Mouse (Mus musculus) cortical plate, adult 2 months (tissue): ENCODE measurements around the gene Pfdn2. TPM values are rescaled to one million over a fixed set of nuclear protein-coding genes. Genes with fewer than 3 reads are reported as not detected.

ENCODE experiments used
- H3K27ac ChIP-seq: fragments of 200-500 bp; 2 replicates; pipeline ENCODE4 v1.5.1; 2012; ENCODE audit warnings: low read length, control low read depth, inconsistent platforms; ENCODE audit not compliant: insufficient read depth
- H3K4me1 ChIP-seq: fragments of 200-500 bp; 2 replicates; pipeline ENCODE4 v1.6.1; 2011; ENCODE audit warnings: low read length; ENCODE audit not compliant: control insufficient read depth, insufficient read depth
- H3K4me3 ChIP-seq: fragments of 200-500 bp; 2 replicates; pipeline ENCODE4 v1.5.1; 2011; ENCODE audit warnings: mild to moderate bottlenecking, low read length, control low read depth; ENCODE audit not compliant: insufficient read depth
- CTCF ChIP-seq: fragments of 200-500 bp; IDR thresholded peaks from 2 replicates; pipeline ENCODE4 v1.5.1; 2011; ENCODE audit warnings: mild to moderate bottlenecking, control low read depth, low read length; ENCODE audit not compliant: insufficient read depth; ENCODE audit errors: extremely low read depth
- POLR2A ChIP-seq: fragments of 200-500 bp; IDR thresholded peaks from 2 replicates; pipeline ENCODE4 v1.6.1; 2011; ENCODE audit warnings: mild to moderate bottlenecking, low read length, control low read depth; ENCODE audit not compliant: insufficient read depth; ENCODE audit errors: extremely low read depth
- polyA plus RNA-seq: library from polyadenylated mRNA; depleted of rRNA; stranded (reverse); fragments of >200 nt; gene quantifications from 2 replicates; pipeline ENCODE4 v1.2.3, GENCODE M21; 2012

The Pfdn2 gene
- polyA plus RNA-seq, 1 experiment: 141 TPM

GRCm38 (mm10) chr1:171349210-171349609 is 3.7 kb downstream of the Pfdn2 start:
- Histone ChIP-seq H3K4me3 (no peak overlapping the region), H3K27ac (no peak overlapping the region), H3K4me1 (peaks cover 5% of the 10 kb centered on the region)
- TF ChIP-seq POLR2A (no peak), CTCF (no peak)

DNA sequence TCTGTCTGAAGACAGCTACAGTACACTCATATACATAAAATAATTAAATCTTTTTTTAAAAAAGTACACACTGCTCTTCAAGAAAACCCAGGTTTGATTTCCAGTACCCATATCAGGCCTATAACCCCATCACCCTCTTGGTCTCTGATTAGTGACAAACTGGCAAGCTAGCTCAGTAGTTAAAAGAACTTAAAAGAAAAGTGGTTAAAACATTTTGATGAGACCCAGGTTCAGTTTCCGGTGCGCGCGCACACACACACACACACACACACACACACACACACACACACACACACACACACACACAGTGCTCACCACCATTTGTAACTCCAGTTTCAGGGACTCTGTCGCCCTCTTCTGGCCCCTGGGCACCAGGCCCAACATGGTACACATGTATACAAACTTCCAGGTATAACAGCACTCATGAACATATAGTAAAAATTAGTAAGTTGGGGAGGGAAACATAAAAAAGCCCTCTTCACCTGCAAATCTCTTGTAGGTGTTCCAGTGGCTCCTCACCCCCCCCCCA is 10.4 kb downstream of the Pfdn2 start:
- Histone ChIP-seq H3K4me3 (no peak overlapping the region), H3K4me1 (no peaks in the 10 kb centered on the region), H3K27ac (no peak overlapping the region)
- TF ChIP-seq CTCF: peak; percentile 40
- TF ChIP-seq POLR2A: no peak

- H3K4me3 ChIP-seq: no peak overlapping the region
- H3K27ac ChIP-seq: no peak overlapping the region
- H3K4me1 ChIP-seq: 0 out of 2 replicates have a peak, but pooled peaks cover 1% of the 10 kb centered on the region
- TF ChIP-seq CTCF: no peak
- TF ChIP-seq POLR2A: no peak
These were observed 11.3 kb downstream of the Pfdn2 start for GRCm38 (mm10) chr1:171356814-171357213.

- TF ChIP-seq POLR2A: no peak
- TF ChIP-seq CTCF: peak; percentile 49
- H3K4me3 ChIP-seq: no peak overlapping the region
- H3K27ac ChIP-seq: 0 out of 2 replicates have a peak overlapping the region, but pooled peaks have one; percentile 60
- H3K4me1 ChIP-seq: 0 out of 2 replicates have a peak, but pooled peaks cover 1% of the 10 kb centered on the region
These were observed 13.0 kb downstream of the Pfdn2 start for GRCm38 (mm10) chr1:171358421-171358820.

DNA sequence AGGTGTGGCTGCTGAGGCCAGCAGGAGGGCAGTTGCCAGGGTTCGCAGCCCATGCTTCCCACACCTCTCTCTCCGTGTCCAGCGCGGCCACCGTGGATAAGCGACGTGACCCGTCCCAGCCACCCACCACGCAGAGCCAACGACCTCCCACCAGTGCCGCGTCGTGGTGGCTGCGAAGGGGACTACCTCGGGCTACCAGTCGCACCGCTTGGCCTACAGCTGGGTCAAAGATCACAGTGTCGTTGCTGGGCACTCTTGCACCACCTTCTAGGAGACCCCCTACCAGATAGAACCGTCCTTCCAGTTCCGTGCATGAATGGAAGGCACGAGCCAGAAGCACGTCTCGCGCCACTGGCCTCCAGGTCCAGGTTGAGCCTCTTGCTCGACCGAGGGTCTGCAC is 14.8 kb downstream of the Pfdn2 start:
- 0 out of 2 replicates have a peak, but pooled peaks cover 1% of the 10 kb centered on the region for H3K4me1 ChIP-seq
- H3K4me3 ChIP-seq: peak overlapping the region; percentile 61
- H3K27ac ChIP-seq: peak overlapping the region; percentile 53
- TF ChIP-seq POLR2A (0 out of 2 replicates have a peak, but pooled peaks have one; percentile 7), CTCF (no peak)

DNA sequence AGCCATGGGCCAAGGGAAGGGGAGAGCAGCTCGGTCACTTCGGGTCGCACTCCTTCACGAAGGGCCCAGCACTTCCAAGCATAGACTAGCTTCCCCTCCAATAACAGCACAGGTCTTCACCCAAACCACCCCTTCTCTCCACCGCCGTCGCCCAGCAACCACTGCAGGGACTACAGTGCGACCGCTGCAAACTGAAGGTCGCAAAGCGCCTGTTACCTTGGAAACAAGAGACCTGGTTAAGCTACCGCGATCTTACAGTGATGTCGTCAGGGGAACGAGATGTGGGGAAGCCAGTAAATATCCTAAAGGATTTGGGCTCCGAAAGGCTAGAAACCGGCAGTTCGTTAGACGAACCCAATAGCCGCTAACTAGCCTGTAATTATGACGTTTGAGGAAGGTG is 15.2 kb downstream of the Pfdn2 start, which contains the start of gene Klhdc9:
Klhdc9 (minus strand) TSS at position 143 of the 400 bp plus-strand sequence.
- Histone ChIP-seq H3K4me1 (0 out of 2 replicates have a peak, but pooled peaks cover 1% of the 10 kb centered on the region), H3K4me3 (peak within 1 kb of the TSS; percentile 61), H3K27ac (peak within 1 kb of the TSS; percentile 80)
- TF ChIP-seq POLR2A: peak; percentile 82
- no peak for TF ChIP-seq CTCF

DNA sequence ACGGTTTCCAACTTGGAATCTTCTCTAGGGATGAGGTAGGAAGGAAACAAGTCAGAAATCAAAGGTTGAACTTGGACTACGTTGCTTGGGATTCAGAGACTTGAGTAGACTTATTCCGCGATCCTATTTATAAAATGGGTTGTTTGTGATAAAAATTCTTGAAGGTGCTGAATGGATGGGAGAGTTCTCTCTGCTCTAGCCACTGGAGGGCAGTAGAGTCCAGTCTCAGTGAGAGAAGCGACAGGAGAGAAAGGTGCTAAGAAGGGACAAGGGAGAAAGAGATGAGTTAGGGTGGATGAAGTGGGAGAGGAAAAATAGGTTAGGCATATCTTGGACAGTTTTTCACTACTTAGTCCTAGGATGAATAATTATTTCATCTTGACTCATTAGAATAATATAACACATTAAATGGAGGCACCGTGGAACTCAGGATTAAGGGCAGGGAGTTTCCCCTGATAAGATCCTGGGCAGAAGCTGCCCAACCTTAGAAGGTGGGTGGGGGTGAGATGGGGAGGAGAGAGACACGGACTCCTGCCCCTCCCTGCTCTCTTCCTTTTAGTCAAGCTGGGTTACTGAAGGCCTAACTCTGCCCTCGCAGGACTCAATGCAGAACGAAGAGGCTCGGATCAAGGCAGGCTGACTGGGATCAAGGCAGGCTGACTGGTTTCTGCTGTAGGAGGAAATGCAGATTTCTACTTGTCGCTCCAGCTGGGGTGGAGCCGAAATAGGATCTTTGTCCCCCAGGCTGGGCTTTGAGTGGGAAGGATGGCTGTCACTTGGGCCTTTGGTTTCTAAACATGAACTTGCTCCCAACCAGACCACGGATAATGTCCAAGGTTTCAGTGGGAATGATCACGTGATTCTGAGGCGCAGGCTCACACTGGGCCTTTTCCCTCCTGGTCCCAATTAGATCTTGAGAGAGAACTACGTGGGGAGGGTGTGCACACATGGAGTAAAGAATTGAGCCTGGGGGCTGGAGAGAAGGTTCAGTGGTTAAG is 15.9 kb downstream of the Pfdn2 start:
- Histone ChIP-seq H3K4me1 (0 out of 2 replicates have a peak, but pooled peaks cover 1% of the 10 kb centered on the region), H3K27ac (peak overlapping the region; percentile 80), H3K4me3 (peak overlapping the region; percentile 61)
- TF ChIP-seq POLR2A (no peak), CTCF (peak; percentile 91)

DNA sequence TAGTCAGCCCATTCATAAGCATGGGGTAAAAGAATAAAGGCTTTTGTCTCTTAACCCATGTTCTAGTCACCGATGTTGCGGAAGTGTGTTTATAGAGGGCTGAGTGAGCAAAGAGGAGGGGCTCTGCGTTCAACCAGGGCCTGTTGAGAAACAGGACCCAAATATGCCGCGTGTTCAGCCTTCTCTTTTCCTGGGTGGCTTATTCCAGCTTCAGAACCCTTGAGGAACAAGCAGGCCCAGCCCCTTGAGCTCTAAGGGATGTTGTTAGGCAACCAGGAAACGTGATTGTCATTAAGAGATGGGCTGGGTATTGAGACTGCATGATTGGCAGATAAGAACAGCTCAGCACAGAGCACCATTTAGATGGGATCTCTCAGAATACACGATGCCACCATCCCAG is 20.5 kb downstream of the Pfdn2 start:
- Histone ChIP-seq H3K4me3 (no peak overlapping the region), H3K27ac (no peak overlapping the region), H3K4me1 (0 out of 2 replicates have a peak, but pooled peaks cover 1% of the 10 kb centered on the region)
- TF ChIP-seq CTCF (no peak), POLR2A (no peak)

GRCm38 (mm10) chr1:171369845-171370556 is 24.5 kb downstream of the Pfdn2 start, which contains the start of gene Nectin4:
Gene Nectin4 (plus strand): TSS chr1:171370099.
- Histone ChIP-seq H3K27ac (no peak within 1 kb of the TSS), H3K4me1 (no peaks in the 10 kb centered on the region), H3K4me3 (no peak within 1 kb of the TSS)
- TF ChIP-seq POLR2A: no peak
- TF ChIP-seq CTCF: no peak
